Mouse (Mus musculus): Measurements from ENCODE around the gene Klra1.
"Not testable (repeated sequence)": the region's sequence is repeated elsewhere in the genome, so short reads cannot be mapped to it uniquely, and the experiment has no call there.

Klra1 gene

GRCm38 (mm10) chr6:130386750-130387149, at the start of gene Klra1:
TSS of gene Klra1 (minus strand) at chr6:130386874.
- in situ Hi-C loops (cut with MboI, MseI), result no loop called here

- in situ Hi-C loops (cut with MboI, MseI), result no loop called here
These were observed 42.8 kb upstream of the Klra1 start for GRCm38 (mm10) chr6:130429511-130429910.

- in situ Hi-C loops (cut with MboI, MseI), result no loop called here
These were observed 32.5 kb upstream of the Klra1 start for GRCm38 (mm10) chr6:130419158-130419557.

- in situ Hi-C loops (cut with MboI, MseI), result loop anchor here (5.0 kb wide), 1 partner anchor 102 kb away; no protein-coding TSS in a partner anchor
These were observed 18.2 kb upstream of the Klra1 start for GRCm38 (mm10) chr6:130404882-130405281.

- in situ Hi-C loops (cut with MboI, MseI), result no loop called here
These were observed 871 bp downstream of the Klra1 start for GRCm38 (mm10) chr6:130385803-130386202.

GRCm38 (mm10) chr6:130382375-130382774, 4.3 kb downstream of the Klra1 start:
- in situ Hi-C loops (cut with MboI, MseI), result no loop called here

GRCm38 (mm10) chr6:130345381-130345780, 41.3 kb downstream of the Klra1 start:
- in situ Hi-C loops (cut with MboI, MseI), result not testable (repeated sequence)

GRCm38 (mm10) chr6:130341973-130342372, 44.7 kb downstream of the Klra1 start:
- in situ Hi-C loops (cut with MboI, MseI), result not testable (repeated sequence)

- in situ Hi-C loops (cut with MboI, MseI), result no loop called here
These were observed 49.3 kb downstream of the Klra1 start, which contains the start of gene Klra3 for GRCm38 (mm10) chr6:130337411-130337810. TSS of gene Klra3 (minus strand) at chr6:130337574.

Data from regulatory T cell (primary cell).